Mouse (Mus musculus) right cerebral cortex, postnatal 14 days (tissue): ENCODE data around the gene Krtcap2.

Experiments
- DNase-seq: peaks from one replicate; pipeline ENCODE4 v3.0.0; 2022

Krtcap2 gene

GRCm38 (mm10) chr3:89226361-89226760 is 19.4 kb upstream of the Krtcap2 start:
- DNase-seq: no peak

- DNase-seq: no peak
Measured at GRCm38 (mm10) chr3:89226900-89227299, 18.9 kb upstream of the Krtcap2 start, which contains the start of gene Mtx1. Gene Mtx1 (minus strand): TSS chr3:89227088.

- DNase-seq: peak; percentile 85
Measured at GRCm38 (mm10) chr3:89227307-89228179, 18.2 kb upstream of the Krtcap2 start.

DNA sequence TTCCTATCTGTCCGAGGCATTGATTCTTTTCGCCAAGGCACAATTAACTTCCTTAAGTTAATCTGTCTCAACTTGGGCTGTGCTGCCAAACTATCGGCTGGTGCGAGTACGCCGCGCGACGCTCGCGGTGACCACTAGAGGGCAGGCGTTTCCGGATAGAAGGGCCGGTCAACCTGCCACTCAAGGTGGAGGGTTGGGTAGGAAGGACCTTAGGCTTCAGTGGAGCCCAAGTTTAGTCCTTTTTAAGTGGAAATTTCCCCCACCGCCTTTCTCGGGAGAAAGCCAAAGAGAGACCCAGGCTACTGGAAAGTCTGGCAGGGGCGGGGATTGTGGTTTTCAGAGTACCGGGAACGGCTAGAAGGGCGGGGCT is 17.6 kb upstream of the Krtcap2 start:
- peak; percentile 82 for DNase-seq

GRCm38 (mm10) chr3:89228836-89229235 is 16.9 kb upstream of the Krtcap2 start, which contains the start of gene Muc1:
Gene Muc1 (plus strand): TSS chr3:89229057.
- no peak for DNase-seq

DNA sequence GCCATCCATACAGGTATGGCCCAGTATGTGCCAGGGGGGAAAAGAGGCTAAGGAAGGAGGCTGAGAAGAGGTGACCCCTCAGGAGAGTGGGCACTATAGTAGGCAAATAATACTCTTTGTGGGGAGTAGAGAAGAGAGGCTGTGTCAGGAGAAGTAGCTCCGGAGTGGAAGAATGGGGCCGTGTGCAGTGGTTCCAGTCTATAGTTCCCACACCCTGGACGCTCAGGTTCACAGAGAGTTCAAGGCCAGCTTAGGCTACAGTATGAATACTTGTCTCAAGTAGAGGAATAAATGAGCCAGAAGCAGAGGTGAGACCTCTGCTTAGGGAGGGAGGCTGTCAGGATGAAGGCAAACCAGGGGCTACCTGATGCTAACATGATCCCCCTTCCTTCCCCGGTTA is 16.5 kb upstream of the Krtcap2 start:
- DNase-seq: no peak

DNA sequence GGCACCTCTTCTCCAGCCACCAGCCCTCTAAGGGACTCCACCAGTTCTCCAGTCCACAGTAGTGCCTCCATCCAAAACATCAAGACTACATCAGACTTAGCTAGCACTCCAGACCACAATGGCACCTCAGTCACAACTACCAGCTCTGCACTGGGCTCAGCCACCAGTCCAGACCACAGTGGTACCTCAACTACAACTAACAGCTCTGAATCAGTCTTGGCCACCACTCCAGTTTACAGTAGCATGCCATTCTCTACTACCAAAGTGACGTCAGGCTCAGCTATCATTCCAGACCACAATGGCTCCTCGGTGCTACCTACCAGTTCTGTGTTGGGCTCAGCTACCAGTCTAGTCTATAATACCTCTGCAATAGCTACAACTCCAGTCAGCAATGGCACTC is 15.2 kb upstream of the Krtcap2 start:
- no peak for DNase-seq

- DNase-seq: no peak
Measured at GRCm38 (mm10) chr3:89231345-89231744, 14.4 kb upstream of the Krtcap2 start.

GRCm38 (mm10) chr3:89231772-89232275 is 13.9 kb upstream of the Krtcap2 start:
- DNase-seq: no peak

- no peak for DNase-seq
Measured at GRCm38 (mm10) chr3:89232614-89233013, 13.2 kb upstream of the Krtcap2 start.

DNA sequence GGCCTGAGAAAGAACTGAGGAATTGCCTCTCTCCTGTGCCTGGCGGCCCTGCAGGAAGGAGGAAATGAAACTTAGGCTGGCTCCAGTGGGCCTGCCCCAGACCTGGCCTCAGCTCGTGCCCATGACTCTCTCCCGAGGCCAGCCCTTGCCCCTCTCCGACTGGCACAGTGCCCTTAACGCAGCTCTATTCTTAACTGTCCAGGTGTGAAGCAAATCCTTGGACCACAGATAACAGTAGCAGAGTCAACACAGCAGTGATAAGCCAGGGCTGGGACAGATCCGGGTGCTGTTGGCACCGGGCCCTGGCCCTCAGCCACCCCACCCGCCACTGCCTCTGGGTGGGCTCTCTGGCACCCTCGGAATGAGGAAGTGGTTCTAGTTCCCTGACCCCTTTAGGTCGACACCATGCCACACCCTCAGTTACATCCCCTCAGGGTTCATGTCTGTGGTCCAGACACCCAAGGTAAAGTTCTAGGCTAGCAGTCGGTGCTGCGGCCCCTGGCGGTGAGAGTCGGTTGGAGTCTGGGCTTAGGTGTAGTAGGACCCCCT is 12.1 kb upstream of the Krtcap2 start:
- no peak for DNase-seq

GRCm38 (mm10) chr3:89236516-89236915 is 9.2 kb upstream of the Krtcap2 start:
- DNase-seq: no peak

DNA sequence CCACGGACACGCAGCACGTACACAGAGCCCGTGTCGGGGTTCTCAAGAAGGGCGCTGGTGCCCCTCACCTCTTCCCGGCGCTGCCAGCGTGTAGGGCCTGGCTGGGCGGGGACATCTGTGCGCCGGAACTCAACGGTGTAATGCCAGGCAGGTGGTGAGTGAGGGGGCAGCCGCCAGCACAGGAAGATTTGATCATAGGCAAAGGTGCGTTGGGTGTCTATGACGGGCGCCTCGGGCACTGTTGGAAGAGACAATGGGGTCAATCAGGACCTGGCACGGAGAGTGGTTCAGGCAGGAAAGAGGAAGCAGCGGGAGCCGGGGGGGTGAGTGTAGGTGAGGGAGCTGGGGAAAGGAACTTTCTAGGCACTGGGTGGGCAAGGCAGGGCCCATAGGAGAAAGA is 8.1 kb upstream of the Krtcap2 start:
- no peak for DNase-seq

DNA sequence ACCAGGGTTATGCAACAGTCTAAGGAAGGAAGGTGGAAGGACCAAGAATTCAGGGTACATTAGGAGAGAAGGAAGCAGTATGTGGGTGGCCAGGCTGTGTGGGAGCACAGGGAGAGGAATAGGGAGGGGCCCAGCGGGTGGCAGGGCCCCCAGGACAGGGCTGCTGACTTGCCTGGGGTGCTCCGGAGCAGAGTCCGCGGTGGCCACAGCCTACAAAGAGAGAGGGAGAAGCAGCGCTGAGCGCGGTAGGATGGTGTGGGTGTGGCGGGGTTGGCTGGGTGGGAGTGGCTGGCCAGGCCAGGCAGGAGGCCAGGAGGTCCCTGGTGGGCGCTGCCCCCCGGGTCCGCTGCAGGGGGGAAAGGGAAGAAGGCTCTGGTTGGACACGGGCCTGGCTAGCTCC is 7.3 kb upstream of the Krtcap2 start:
- no peak for DNase-seq

GRCm38 (mm10) chr3:89242331-89242895 is 3.4 kb upstream of the Krtcap2 start:
- DNase-seq: peak; percentile 68

DNA sequence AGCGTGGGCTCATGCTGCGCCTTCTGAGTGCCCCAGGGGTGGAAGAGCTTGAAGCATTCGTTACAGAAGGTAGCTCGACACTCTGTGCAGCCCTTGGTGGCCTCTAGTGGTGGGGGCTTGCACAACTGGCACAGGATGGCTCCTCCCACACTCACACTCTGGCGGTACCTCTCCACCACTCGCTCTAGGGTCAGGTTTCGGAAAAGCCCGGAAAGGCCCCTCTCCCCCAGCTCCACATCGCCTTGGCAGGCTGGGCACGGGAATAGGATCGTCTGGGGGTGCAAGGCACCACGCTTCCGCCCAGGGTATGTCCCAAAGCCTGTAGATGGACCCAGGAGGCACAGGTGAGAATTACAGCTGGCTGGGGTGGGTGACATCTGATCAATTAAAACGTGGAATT is 2.2 kb upstream of the Krtcap2 start:
- DNase-seq: no peak

DNA sequence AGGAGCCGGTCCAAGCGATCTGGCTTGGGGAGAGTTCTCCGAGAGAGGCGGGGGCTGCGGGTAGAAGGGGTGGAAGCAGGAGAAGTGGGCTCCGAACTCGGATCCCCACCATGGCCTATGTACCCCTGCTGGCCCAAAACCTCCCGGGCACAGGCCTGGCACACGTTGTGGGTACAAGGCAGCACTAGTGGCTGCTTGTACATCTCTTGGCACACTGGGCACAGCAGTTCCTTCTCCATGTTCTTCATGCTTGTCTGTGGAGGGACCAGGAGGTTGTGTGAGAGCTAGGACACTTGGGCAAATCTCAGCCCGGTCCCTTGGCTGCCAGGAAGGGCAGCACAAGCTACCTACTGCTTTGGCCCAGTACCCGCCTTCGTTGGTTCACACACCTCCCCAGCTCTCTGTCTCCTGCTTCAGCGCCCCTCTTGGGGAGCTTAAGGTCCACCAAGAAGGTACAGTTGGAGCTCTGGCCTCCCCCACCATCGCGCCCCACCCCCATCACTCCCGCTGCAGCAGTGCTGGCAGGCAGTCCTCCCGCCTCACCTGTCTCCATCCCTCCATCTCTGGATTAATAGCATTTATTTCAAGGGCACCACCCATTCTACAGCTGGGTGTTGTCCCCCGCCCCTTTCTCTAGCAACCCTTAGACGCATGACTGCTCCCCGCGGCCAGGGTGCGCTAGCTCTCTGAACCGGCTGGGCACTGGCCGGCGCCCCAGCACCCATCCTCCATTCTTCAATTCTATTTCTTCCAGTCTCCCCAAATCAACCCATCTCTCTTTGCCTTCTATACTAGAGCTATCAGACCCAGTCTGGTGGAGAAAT is 1.4 kb upstream of the Krtcap2 start:
- DNase-seq: peak; percentile 62

DNA sequence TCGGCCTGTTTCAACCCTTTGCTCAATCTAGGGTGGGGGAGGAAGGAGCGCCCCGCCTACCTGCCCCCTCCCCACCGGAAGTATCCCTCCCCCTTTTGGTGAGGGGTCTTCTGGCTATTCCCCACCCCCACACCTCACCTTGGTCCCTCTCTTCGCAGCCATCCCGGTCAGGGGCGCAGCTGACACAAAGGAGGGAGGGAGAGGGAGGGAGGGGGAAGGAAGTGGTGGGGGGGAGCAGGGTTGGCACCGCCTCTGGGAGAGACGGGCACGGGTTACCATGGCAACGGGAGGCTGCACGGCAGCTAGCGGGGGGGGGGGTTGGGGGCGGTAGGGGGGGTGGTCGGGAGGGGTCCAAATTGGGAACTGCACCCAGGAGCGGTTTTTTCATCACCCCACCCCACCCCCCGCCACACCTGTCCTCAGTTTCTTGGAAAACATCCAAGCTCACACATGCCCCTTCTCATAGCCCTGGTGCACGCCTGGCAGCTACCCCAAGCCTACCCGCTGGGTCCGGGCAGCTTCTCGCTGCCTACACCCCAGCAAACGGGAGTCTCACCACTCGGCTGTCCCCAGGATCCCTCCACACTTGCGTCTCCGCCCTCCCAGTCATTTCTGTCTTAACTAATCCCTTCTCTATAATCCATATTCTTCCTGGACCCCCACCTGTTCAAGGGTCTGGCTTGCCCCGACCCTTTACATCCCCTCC is 631 bp upstream of the Krtcap2 start:
- DNase-seq: peak; percentile 92

DNA sequence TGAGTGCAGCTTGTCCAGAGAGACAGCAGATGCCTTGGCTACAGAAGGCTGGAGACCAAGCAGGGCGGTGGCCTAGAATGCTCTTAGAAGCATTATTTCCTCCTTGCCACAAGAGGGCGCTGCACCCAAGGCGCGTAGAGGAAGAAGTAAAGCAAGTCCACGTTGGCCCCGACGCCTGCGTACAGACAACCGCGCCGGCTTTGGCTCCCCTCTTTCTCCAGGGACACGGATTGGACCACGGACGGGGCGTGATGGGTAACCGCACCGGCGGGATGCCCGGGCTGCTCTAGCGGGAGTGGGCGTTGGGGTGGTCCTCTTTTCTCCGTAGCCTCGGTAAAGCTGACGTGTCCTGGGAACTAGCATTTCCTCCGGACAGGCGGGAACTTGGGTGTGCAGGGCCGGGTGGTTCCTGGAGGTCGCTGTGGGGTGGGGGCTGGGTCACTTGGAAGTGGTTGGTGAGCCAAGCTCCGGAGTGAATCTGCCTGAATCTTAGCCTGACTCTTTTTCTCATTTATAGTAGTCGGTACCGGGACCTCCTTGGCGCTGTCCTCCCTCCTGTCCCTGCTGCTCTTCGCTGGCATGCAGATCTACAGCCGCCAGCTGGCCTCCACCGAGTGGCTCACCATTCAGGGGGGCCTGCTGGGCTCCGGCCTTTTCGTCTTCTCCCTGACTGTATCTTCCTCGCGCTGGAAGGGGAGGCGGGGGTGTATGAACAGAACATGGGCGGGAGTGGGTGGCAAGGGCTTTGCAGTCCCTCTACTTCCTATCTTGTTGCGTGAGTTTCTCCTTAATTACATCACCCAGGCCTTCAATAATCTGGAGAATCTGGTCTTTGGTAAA is 715 bp downstream of the Krtcap2 start, which contains the start of gene Trim46:
TSS of gene Trim46 (minus strand) at position 49 of the 840 bp plus-strand sequence.
- peak; percentile 93 for DNase-seq

GRCm38 (mm10) chr3:89247466-89247865 is 1.7 kb downstream of the Krtcap2 start:
- no peak for DNase-seq

- no peak for DNase-seq
Measured at GRCm38 (mm10) chr3:89250435-89251040, 4.8 kb downstream of the Krtcap2 start.
